Mouse (Mus musculus): ENCODE results near the gene Polr3a.
"Not testable (repeated sequence)": the region's sequence is repeated elsewhere in the genome, so short reads cannot be mapped to it uniquely, and the experiment has no call there.

The Polr3a gene

GRCm38 (mm10) chr14:24491266-24491981 lies 4.6 kb upstream of the Polr3a start:
- DNase-seq (ENCODE audit: extremely low spot score), result no peak

GRCm38 (mm10) chr14:24490468-24491265 lies 3.8 kb upstream of the Polr3a start:
- DNase-seq (ENCODE audit: extremely low spot score), result peak; percentile 97

GRCm38 (mm10) chr14:24489772-24490171 lies 2.9 kb upstream of the Polr3a start:
- not testable (repeated sequence) for DNase-seq (ENCODE audit: extremely low spot score)

GRCm38 (mm10) chr14:24486241-24486767 lies 554 bp downstream of the Polr3a start:
- DNase-seq (ENCODE audit: extremely low spot score), result no peak

GRCm38 (mm10) chr14:24468806-24469205 lies 18.1 kb downstream of the Polr3a start:
- no peak for DNase-seq (ENCODE audit: extremely low spot score)

- no peak for DNase-seq (ENCODE audit: extremely low spot score)
These were observed 28.7 kb downstream of the Polr3a start for GRCm38 (mm10) chr14:24458191-24458590.

- not testable (repeated sequence) for DNase-seq (ENCODE audit: extremely low spot score)
These were observed 43.3 kb downstream of the Polr3a start for GRCm38 (mm10) chr14:24443529-24443928.
